Mouse (Mus musculus): ENCODE data around the gene Hoxb1. TPM values are rescaled to one million over a fixed set of nuclear protein-coding genes. Genes with fewer than 3 reads are reported as not detected.

Hoxb1 gene
- polyA plus RNA-seq, 1 experiment from 2014 or later: 2.2 TPM

DNA sequence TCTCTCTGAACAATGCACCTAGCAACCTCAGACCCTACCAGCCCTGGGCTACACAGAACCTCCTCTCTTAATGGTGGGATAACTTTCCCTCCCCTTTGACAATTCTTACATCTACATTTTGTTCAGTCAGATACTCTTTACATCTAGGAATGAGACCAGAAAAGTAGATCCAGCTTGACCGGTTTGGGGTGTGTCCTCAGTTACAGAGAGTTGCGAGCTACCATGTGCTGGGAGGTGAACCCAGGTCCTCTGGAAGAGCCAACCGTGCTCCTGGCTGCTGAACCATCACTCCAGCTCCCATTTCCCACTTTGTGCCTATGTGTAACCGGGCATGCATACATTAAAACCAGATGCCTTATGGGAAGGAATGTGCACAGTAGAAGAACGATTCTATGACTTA lies 17.8 kb downstream of the Hoxb1 start:
- Histone ChIP-seq H3K4me1 (no peaks in the 10 kb centered on the region), H3K36me3 (no peaks in the 10 kb centered on the region), H3K4me2 (replicated peaks) (no peak overlapping the region), H3K9me3 (replicated peaks) (no peaks in the 10 kb centered on the region), H3K4me3 (no peak overlapping the region), H3K27me3 (peaks cover 15% of the 10 kb centered on the region; the same call in 1 of the 2 replicates), H3K9ac (no peak overlapping the region), H3K27ac (no peak overlapping the region)
- whole genome bisulfite sequencing: 74% methylated on average over 5 of the region's 5 CpGs
- no peak for ATAC-seq (ENCODE audit: low FRiP score)

DNA sequence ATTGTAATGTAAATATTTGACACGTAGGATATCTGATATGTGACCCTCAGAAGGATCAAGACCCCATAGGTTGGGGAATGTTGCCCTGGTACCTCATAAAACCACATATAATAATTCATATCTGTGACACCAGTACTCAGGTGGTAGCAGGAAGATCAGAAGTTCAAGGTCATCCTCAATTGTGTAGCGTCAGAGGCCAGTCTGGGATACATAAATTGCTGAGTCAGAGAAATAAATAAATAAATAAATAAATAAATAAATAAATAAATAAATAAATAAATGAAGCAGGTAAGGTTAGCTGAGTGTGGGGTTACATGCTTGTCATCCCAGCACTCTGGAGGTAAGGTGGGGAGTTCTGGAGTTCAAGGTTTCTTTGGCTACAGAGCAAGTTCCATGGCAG lies 22.1 kb downstream of the Hoxb1 start:
- 78% methylated on average over 2 of the region's 2 CpGs for WGBS
- H3K36me3 ChIP-seq: no peaks in the 10 kb centered on the region
- H3K27ac ChIP-seq: no peak overlapping the region
- no peak overlapping the region for H3K9ac ChIP-seq
- H3K27me3 ChIP-seq: no peaks in the 10 kb centered on the region
- peaks cover 4% of the 10 kb centered on the region; the same call in 1 of the 2 replicates for H3K4me1 ChIP-seq
- no peak overlapping the region for H3K4me2 ChIP-seq (replicated peaks)
- ATAC-seq (ENCODE audit: low FRiP score): no peak
- H3K4me3 ChIP-seq: no peak overlapping the region
- no peaks in the 10 kb centered on the region for H3K9me3 ChIP-seq (replicated peaks)

DNA sequence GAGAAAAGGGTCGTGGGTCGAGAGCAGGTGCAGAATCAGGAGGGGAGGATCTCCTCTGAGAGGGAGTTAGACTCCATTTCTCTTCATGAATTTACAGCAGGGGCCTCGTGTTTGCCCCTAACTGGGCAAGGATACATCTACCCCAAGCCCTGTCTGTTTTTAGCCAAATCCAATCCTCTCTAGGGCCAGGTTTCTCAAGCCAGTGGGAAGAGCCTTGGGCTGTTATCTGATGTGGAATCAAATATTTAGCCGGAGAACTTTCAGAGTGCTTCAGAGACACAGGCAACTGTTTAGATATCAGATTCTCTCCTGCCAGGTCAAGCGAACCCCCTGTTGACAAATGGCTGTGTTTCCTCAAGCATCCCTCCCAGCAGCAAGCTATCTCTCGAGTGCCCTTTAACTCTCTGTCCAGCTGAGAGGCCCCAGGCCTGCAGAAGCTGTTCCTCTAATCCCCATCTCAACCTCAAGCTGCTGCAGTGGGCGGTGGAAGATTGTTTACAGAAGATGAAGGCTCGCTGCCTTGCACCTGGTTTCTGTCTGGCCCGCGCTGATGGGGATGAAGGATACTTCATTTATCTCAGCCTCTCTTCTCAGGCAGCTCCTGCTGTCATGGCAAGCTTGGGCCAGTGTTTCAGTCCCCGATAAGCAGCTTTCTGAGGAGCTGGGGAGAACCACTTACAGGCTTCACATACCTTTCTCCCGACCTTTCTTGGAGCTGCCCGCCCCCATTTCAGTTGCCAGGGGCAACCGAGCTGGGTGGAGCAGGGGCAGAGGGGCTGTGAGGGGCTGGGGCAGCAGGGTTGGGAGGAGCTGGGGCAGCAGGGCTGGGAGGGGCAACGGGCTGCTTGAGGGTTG lies 31.4 kb downstream of the Hoxb1 start:
- H3K4me3 ChIP-seq: no peak overlapping the region
- peak overlapping the region; percentile 31 for H3K4me2 ChIP-seq (replicated peaks)

DNA sequence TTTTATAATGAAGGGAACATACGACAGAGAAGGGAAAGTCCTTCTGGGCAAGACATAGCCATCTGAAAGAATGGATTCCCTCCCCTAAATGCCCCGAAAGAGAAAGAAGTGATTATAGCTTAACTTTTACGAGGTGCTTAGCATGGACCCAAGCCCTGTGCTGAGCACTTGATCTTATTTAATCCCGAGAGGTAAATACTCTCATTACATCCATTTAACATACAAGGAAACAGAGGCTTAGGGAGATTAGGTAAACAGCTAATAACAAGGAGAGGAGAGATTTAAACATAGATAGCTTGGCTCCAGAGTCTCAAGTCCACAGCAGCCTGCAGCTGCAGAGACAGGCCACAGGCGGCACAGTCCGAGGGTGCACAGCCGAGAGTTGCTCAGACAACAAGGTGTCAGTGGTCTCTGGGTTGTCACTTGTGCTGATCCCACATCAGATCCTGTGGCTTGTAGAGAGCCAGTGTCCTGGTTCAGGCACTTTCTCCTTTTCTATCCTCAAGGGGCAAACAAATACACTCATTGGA lies 32.3 kb downstream of the Hoxb1 start:
- no peaks in the 10 kb centered on the region for H3K9me3 ChIP-seq (replicated peaks)
- no peak overlapping the region for H3K4me2 ChIP-seq (replicated peaks)
- H3K4me3 ChIP-seq: no peak overlapping the region
- no peak for ATAC-seq (ENCODE audit: low FRiP score)
- no peaks in the 10 kb centered on the region for H3K36me3 ChIP-seq
- 53% methylated on average over 7 of the region's 7 CpGs for WGBS
- peaks cover 9% of the 10 kb centered on the region for H3K4me1 ChIP-seq
- peaks cover 6% of the 10 kb centered on the region; the same call in 1 of the 2 replicates for H3K27me3 ChIP-seq
- H3K27ac ChIP-seq: no peak overlapping the region
- H3K9ac ChIP-seq: no peak overlapping the region

More for the DNA sequence above, 31.4 kb downstream of the Hoxb1 start:
- WGBS: 12% methylated on average over 15 of the region's 15 CpGs
- peaks cover 6% of the 10 kb centered on the region; the same call in 1 of the 2 replicates for H3K27me3 ChIP-seq
- ATAC-seq (ENCODE audit: low FRiP score): no peak
- no peaks in the 10 kb centered on the region for H3K36me3 ChIP-seq
- peak overlapping the region; percentile 5; the same call in 1 of the 2 replicates for H3K9ac ChIP-seq
- H3K27ac ChIP-seq: peak overlapping the region; percentile 35; the same call in 1 of the 2 replicates
- H3K4me1 ChIP-seq: peaks cover 9% of the 10 kb centered on the region
- H3K9me3 ChIP-seq (replicated peaks): no peaks in the 10 kb centered on the region

DNA sequence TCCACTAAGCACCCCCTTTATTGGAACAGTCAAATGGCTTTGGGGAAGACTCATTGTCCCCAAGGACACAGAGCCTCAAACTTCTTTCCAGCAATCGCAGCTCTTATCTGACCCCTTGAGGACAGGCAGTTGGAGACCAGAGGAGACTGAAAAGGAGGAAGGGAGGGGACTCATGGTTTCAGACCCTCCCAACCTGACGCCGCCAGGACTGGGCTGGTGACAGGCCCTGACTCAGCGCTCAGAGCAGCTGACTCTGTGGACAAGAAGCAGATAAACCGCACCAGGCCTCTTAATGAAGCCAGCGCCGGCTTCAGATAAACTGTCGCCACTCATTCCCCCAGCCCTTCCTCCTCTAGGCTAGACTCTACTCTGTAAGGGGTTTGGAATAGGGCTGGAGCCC lies 34.4 kb downstream of the Hoxb1 start:
- Histone ChIP-seq H3K4me3 (no peak overlapping the region), H3K36me3 (no peaks in the 10 kb centered on the region), H3K4me2 (replicated peaks) (no peak overlapping the region), H3K9me3 (replicated peaks) (no peaks in the 10 kb centered on the region), H3K27me3 (peaks cover 8% of the 10 kb centered on the region), H3K27ac (no peak overlapping the region), H3K4me1 (peaks cover 11% of the 10 kb centered on the region), H3K9ac (no peak overlapping the region)
- 25% methylated on average over 8 of the region's 8 CpGs for WGBS
- ATAC-seq (ENCODE audit: low FRiP score): no peak

DNA sequence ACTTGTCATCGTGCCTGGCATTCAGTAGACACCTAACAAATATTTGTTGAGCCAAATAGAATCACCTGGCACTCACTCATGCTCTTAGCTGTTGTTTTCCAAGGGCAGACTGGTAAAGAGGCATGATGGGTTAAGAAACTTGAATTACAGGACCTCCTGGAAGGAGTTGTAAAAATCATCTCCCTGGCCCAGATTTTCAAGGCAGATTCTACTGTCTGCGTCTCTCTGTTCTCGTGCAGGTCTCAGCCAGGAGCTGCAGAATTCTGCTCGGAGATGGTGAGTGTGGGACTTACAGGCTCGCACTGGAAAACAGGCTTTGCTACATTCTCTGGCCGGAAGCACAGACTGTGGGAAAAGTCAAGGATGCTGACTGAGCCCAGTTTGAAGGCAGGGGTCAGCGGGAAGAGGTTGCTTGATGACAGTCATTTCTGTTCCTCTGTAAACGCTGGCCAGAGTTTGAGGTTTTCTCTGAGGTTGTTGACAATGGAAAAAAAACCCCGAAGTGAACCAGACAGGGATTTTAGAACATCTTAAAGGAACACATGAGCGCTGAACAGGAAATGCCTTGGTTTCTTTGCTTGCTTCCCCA lies 38.6 kb downstream of the Hoxb1 start:
- H3K27ac ChIP-seq: no peak overlapping the region
- H3K27me3 ChIP-seq: peaks cover 18% of the 10 kb centered on the region
- no peak for ATAC-seq (ENCODE audit: low FRiP score)

DNA sequence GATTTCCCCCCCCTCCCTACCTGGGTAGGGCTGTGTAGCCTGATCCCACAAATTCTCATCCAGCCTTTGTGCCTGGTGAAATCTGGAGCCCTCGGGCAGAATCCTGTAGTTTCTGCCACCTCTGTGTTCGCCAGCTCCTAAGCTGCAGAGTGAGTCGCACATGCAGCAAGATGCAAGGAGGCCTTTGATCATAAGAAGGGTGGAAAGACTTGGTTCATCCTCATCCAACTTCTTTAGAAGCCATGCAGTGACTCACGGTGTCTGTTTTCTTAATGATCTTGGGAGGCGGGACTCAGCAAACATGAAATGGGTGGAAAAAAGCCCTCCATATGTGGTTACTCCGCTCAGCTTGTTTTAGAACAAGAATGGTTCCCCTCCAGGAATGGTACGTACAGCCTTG lies 39.3 kb downstream of the Hoxb1 start:
- H3K9me3 ChIP-seq (replicated peaks): no peaks in the 10 kb centered on the region
- no peak for ATAC-seq (ENCODE audit: low FRiP score)
- H3K4me3 ChIP-seq: no peak overlapping the region
- H3K27ac ChIP-seq: no peak overlapping the region
- H3K4me1 ChIP-seq: peaks cover 18% of the 10 kb centered on the region
- H3K27me3 ChIP-seq: peaks cover 20% of the 10 kb centered on the region
- H3K36me3 ChIP-seq: no peaks in the 10 kb centered on the region
- no peak overlapping the region for H3K4me2 ChIP-seq (replicated peaks)
- H3K9ac ChIP-seq: no peak overlapping the region
- 74% methylated on average over 7 of the region's 7 CpGs for WGBS

More for the DNA sequence above, 38.6 kb downstream of the Hoxb1 start:
- H3K9me3 ChIP-seq (replicated peaks): no peaks in the 10 kb centered on the region
- H3K36me3 ChIP-seq: no peaks in the 10 kb centered on the region
- peaks cover 18% of the 10 kb centered on the region for H3K4me1 ChIP-seq
- H3K4me2 ChIP-seq (replicated peaks): no peak overlapping the region
- no peak overlapping the region for H3K9ac ChIP-seq
- no peak overlapping the region for H3K4me3 ChIP-seq
- WGBS: 59% methylated on average over 10 of the region's 10 CpGs

DNA sequence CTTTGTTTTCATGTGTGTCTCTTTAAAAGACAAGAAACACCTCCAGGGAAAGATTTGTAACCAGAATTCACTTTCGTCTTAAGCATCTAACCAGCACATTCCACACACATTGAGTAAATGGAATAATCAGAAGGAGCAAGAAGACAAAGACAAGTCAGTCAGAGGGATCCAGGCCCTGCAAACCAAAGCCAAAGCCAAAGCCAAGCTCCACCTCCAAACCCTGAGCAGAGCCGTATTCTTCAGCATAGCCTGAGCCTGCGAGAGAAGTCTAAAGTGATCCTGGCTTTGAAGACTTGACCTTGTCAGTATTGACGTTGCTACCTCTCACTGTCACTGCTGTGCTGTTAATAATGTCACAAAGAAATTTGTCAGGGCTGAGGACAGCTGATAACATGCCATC lies 40.0 kb downstream of the Hoxb1 start:
- ATAC-seq (ENCODE audit: low FRiP score): no peak
- no peak overlapping the region for H3K27ac ChIP-seq
- H3K9ac ChIP-seq: no peak overlapping the region
- H3K9me3 ChIP-seq (replicated peaks): no peaks in the 10 kb centered on the region
- no peaks in the 10 kb centered on the region for H3K36me3 ChIP-seq
- peaks cover 21% of the 10 kb centered on the region for H3K27me3 ChIP-seq
- H3K4me1 ChIP-seq: peaks cover 18% of the 10 kb centered on the region
- H3K4me3 ChIP-seq: no peak overlapping the region
- H3K4me2 ChIP-seq (replicated peaks): no peak overlapping the region
- 60% methylated on average over 4 of the region's 4 CpGs for WGBS

DNA sequence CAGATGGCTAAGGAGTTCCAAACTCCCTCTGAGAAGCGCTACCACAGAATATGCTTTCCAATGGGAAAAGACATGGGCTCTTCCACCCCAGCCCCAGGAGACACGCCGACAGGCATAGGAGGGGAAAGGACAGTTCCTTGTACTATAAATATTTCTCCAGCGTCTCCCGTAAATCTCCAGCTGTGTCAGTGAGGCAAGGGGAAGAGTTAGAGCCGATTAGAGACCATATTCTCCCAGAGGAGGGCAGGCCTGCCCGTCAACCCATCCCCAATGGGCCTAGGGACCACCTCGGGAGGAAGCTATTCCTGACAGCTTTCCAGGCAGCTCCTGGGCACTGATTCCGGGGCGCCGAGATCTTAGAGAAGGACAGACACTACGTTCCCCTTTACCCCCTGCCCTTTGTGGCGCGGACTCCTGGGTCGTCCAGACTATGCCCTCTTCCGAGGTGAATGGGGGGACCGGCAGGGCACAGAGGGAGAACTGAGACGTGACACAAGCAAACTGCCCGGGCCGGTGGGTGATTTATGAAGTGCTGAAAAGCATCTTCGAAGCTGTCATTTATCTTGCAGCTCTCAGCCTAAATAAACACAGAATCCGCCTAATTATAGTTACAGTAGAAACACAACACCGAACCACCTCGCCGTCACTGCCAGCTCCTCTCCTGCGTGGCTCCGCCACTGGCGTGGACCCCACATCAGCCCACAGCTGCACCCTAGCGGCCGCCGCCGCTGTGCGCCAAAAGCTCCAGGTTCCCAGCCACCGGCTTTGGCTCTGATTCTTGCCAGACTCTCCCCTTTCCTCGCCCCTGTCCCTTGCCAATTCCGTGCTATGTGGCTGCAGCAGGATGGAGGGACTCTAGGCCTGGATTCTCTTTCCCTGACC lies 41.9 kb downstream of the Hoxb1 start:
- H3K9me3 ChIP-seq (replicated peaks): no peaks in the 10 kb centered on the region
- H3K4me3 ChIP-seq: peak overlapping the region; percentile 19
- no peaks in the 10 kb centered on the region for H3K36me3 ChIP-seq
- ATAC-seq (ENCODE audit: low FRiP score): no peak
- WGBS: 6% methylated on average over 36 of the region's 36 CpGs
- peaks cover 21% of the 10 kb centered on the region for H3K27me3 ChIP-seq
- H3K9ac ChIP-seq: peak overlapping the region; percentile 41
- no peak overlapping the region for H3K27ac ChIP-seq
- H3K4me2 ChIP-seq (replicated peaks): peak overlapping the region; percentile 52
- peaks cover 18% of the 10 kb centered on the region for H3K4me1 ChIP-seq

DNA sequence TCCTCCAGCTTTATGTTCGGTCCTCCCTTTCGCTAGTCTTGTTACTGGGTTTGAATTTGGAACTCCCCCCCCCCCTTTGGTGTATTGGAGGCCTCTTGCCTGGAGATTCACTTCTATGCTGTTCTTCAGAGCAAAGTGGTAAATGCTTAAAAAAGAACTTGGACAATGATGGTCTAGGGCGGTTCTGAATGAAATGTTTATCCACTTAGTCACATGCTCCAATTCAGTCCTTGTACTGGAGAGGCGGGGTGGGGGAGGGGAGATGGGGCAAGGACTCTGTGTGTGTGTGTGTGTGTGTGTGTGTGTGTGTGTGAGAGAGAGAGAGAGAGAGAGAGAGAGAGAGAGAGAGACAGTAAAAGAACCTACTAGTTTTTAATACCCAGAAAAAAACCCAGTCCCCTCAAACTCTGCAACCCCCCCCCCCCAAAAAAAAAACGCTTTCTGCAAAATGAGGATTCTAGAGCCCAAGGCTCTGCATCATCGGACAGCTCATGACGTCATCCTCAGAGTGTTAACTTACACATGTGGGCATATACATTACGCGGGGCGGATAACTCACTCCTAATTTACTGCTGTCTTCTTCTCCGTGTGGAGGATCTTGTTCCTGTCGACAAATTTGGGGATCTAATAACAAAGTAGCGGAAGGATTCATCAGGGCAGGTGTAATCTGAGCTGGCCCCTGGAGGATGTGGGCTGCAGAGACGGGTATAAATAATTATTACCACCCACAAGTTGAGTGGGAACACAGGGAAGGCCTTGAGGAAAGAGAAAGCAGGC lies 42.9 kb downstream of the Hoxb1 start:
- Histone ChIP-seq H3K4me2 (replicated peaks) (peak overlapping the region; percentile 52), H3K4me3 (no peak overlapping the region)

DNA sequence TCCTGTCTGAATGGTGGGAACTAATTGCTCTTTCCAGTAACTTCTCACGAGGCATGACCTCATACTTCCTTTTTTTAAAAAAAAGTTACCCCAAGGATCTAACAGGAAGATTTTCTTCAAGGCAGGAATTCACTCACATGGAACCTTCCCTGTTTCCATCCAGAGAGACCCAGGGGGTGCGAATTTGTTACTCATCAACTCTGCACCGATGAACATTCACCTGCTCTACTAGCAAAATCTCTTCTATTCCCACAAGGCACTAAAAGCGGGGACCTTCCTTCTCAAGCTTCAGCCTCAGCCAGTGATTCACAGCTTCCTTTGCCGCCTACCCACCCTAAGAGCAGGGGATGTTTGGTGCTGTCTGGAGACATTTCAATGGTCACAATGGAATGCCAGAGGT lies 45.5 kb downstream of the Hoxb1 start:
- peaks cover 26% of the 10 kb centered on the region for H3K27me3 ChIP-seq
- WGBS: 83% methylated on average over 5 of the region's 5 CpGs
- H3K9me3 ChIP-seq (replicated peaks): no peaks in the 10 kb centered on the region
- H3K4me1 ChIP-seq: peaks cover 15% of the 10 kb centered on the region
- H3K36me3 ChIP-seq: no peaks in the 10 kb centered on the region
- H3K27ac ChIP-seq: no peak overlapping the region
- ATAC-seq (ENCODE audit: low FRiP score): no peak
- no peak overlapping the region for H3K9ac ChIP-seq
- H3K4me2 ChIP-seq (replicated peaks): no peak overlapping the region
- H3K4me3 ChIP-seq: no peak overlapping the region

More for the DNA sequence above, 42.9 kb downstream of the Hoxb1 start:
- Histone ChIP-seq H3K27ac (no peak overlapping the region), H3K4me1 (peaks cover 18% of the 10 kb centered on the region), H3K9ac (no peak overlapping the region), H3K9me3 (replicated peaks) (no peaks in the 10 kb centered on the region), H3K36me3 (no peaks in the 10 kb centered on the region), H3K27me3 (peaks cover 25% of the 10 kb centered on the region)
- no peak for ATAC-seq (ENCODE audit: low FRiP score)
- 52% methylated on average over 14 of the region's 14 CpGs for WGBS
